Mouse (Mus musculus): Measurements from ENCODE around the gene Mlh3.

DNA sequence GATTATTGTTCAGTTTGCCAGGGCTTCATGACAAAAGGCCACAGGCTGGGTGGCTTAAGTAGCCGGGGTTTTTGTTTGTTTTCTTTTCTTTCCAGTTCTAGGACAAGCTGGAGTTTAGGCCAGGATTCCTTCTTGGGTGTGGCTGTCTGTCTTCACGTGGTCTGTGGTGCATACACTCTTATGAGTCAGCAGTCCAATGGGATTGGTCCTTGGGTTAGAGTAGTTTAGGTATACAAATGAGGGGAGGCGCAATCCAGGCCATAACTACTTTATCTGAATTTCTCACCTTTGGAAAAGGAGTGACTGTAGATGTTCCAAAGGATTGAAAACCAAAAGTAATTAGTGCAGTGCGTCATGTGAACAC lies 1.4 kb upstream of the Mlh3 start:
- TF ChIP-seq CTCF (IDR thresholded peaks at IDR 0.05; ENCODE audit: extremely low read depth, insufficient read length, insufficient replicate concordance, low read depth, low read length) (no peak), POLR2A (IDR thresholded peaks at IDR 0.05; ENCODE audit: low read depth, low read length) (no peak)

All from small intestine, adult 2 months (tissue).